Mouse (Mus musculus) cerebellum, adult 2 months (tissue): ENCODE results near the gene Bloc1s4. TPM values are rescaled to one million over a fixed set of nuclear protein-coding genes. Genes with fewer than 3 reads are reported as not detected.

Experiments
- DNase-seq, 2 experiments: peaks; one replicate each; pipeline ENCODE4 v3.0.0; 2021
- H3K27ac ChIP-seq: fragments of 200-500 bp; 2 replicates; pipeline ENCODE4 v1.5.1; 2012; ENCODE audit warnings: low read length, control low read depth, inconsistent platforms; ENCODE audit not compliant: insufficient read depth
- H3K27me3 ChIP-seq: fragments of 200-500 bp; 2 replicates; pipeline ENCODE4 v1.6.1; 2012; ENCODE audit warnings: inconsistent platforms, mild to moderate bottlenecking, low read length, moderate library complexity; ENCODE audit not compliant: control insufficient read depth, insufficient read depth
- H3K4me1 ChIP-seq: fragments of 200-500 bp; 2 replicates; pipeline ENCODE4 v1.6.1; 2011; ENCODE audit warnings: low read length; ENCODE audit not compliant: control insufficient read depth, insufficient read depth
- H3K4me3 ChIP-seq: fragments of 200-500 bp; replicated peaks from 2 replicates; pipeline ENCODE3; 2011; ENCODE audit warnings: mild to moderate bottlenecking, low read depth, low read length, control low read depth; ENCODE audit not compliant: insufficient read depth
- CTCF ChIP-seq: fragments of 200-500 bp; IDR thresholded peaks from 2 replicates; pipeline ENCODE4 v1.5.1; 2011; ENCODE audit warnings: low read depth, mild to moderate bottlenecking, control low read depth, low read length, moderate library complexity, borderline replicate concordance; ENCODE audit not compliant: insufficient read depth
- POLR2A ChIP-seq: fragments of 200-500 bp; IDR thresholded peaks from 2 replicates; pipeline ENCODE4 v1.6.1; 2011; ENCODE audit warnings: low read length, control low read depth, borderline replicate concordance; ENCODE audit not compliant: insufficient read depth
- WGBS: fragments of 180-500 bp; shearing (Covaris S2); methylation state at CpG from one replicate; pipeline ENCODE4 v1.1.7; 2018; 5-methylcytosine and 5-hydroxymethylcytosine counted together
- polyA plus RNA-seq: library from polyadenylated mRNA; depleted of rRNA; stranded (reverse); fragments of >200 nt; gene quantifications from 2 replicates; pipeline ENCODE4 v1.2.3, GENCODE M21; 2012

Gene Bloc1s4
- polyA plus RNA-seq, 1 experiment = 27.7 TPM

- no peak overlapping the region for H3K4me3 ChIP-seq
- TF ChIP-seq POLR2A (no peak), CTCF (no peak)
- 7% methylated on average over 2 of the region's 2 CpGs for WGBS
- no peaks in the 10 kb centered on the region for H3K27me3 ChIP-seq
- H3K27ac ChIP-seq = no peak overlapping the region
- H3K4me1 ChIP-seq = no peaks in the 10 kb centered on the region
- no peak for DNase-seq
Observed at GRCm38 (mm10) chr5:36777186-36777585, 28.7 kb upstream of the Bloc1s4 start.

GRCm38 (mm10) chr5:36776021-36776575, 27.6 kb upstream of the Bloc1s4 start:
- no peak overlapping the region for H3K27ac ChIP-seq
- no peak overlapping the region for H3K4me3 ChIP-seq
- 52% methylated on average over 9 of the region's 9 CpGs for WGBS
- no peak for TF ChIP-seq POLR2A
- no peak for TF ChIP-seq CTCF
- no peak for DNase-seq
- no peaks in the 10 kb centered on the region for H3K4me1 ChIP-seq
- H3K27me3 ChIP-seq = no peaks in the 10 kb centered on the region

GRCm38 (mm10) chr5:36775317-36775716, 26.9 kb upstream of the Bloc1s4 start:
- no peak overlapping the region for H3K4me3 ChIP-seq
- 90% methylated on average over 2 of the region's 2 CpGs for WGBS

GRCm38 (mm10) chr5:36772586-36772985, 24.1 kb upstream of the Bloc1s4 start:
- no peak for DNase-seq
- H3K4me3 ChIP-seq = no peak overlapping the region
- WGBS = 81% methylated on average over 5 of the region's 5 CpGs
- H3K27ac ChIP-seq = no peak overlapping the region
- H3K27me3 ChIP-seq = no peaks in the 10 kb centered on the region
- peaks cover 5% of the 10 kb centered on the region; the same call in 1 of the 2 replicates for H3K4me1 ChIP-seq
- TF ChIP-seq CTCF (no peak), POLR2A (no peak)

More at GRCm38 (mm10) chr5:36775317-36775716, 26.9 kb upstream of the Bloc1s4 start:
- Histone ChIP-seq H3K27me3 (no peaks in the 10 kb centered on the region), H3K27ac (no peak overlapping the region), H3K4me1 (no peaks in the 10 kb centered on the region)
- no peak for DNase-seq
- TF ChIP-seq CTCF = no peak
- TF ChIP-seq POLR2A = no peak

GRCm38 (mm10) chr5:36769603-36770002, 21.2 kb upstream of the Bloc1s4 start:
- TF ChIP-seq CTCF (no peak), POLR2A (no peak)
- WGBS = 81% methylated on average over 3 of the region's 3 CpGs
- no peak for DNase-seq
- Histone ChIP-seq H3K27ac (no peak overlapping the region), H3K4me3 (no peak overlapping the region), H3K4me1 (peaks cover 12% of the 10 kb centered on the region), H3K27me3 (no peaks in the 10 kb centered on the region)

- 20% methylated on average over 9 of the region's 10 CpGs for WGBS
Observed at GRCm38 (mm10) chr5:36766958-36767703, 18.7 kb upstream of the Bloc1s4 start.

GRCm38 (mm10) chr5:36759848-36760247, 11.4 kb upstream of the Bloc1s4 start:
- Histone ChIP-seq H3K27ac (no peak overlapping the region), H3K4me3 (no peak overlapping the region), H3K27me3 (no peaks in the 10 kb centered on the region), H3K4me1 (peaks cover 3% of the 10 kb centered on the region)
- TF ChIP-seq POLR2A (no peak), CTCF (no peak)
- 74% methylated on average over 4 of the region's 4 CpGs for WGBS
- DNase-seq = no peak

More at GRCm38 (mm10) chr5:36766958-36767703, 18.7 kb upstream of the Bloc1s4 start:
- Histone ChIP-seq H3K27ac (peak overlapping the region; percentile 78), H3K4me1 (peaks cover 15% of the 10 kb centered on the region), H3K27me3 (no peaks in the 10 kb centered on the region), H3K4me3 (no peak overlapping the region)
- DNase-seq = peak; percentile 60 to 61
- TF ChIP-seq POLR2A (peak; percentile 49; the same call in 1 of the 2 replicates), CTCF (no peak)

- Histone ChIP-seq H3K27me3 (no peaks in the 10 kb centered on the region), H3K4me1 (no peaks in the 10 kb centered on the region)
- TF ChIP-seq CTCF (peak; percentile 67), POLR2A (no peak)
Observed at GRCm38 (mm10) chr5:36757033-36757432, 8.6 kb upstream of the Bloc1s4 start.

More at GRCm38 (mm10) chr5:36757033-36757432, 8.6 kb upstream of the Bloc1s4 start:
- no peak overlapping the region for H3K4me3 ChIP-seq
- H3K27ac ChIP-seq = no peak overlapping the region
- DNase-seq = no peak
- WGBS = 67% methylated on average over 5 of the region's 5 CpGs
